Mouse (Mus musculus) testis, adult 2 months (tissue): ENCODE measurements around the gene Unc13c.

ENCODE experiments used
- CTCF ChIP-seq: fragments of 200-500 bp; IDR thresholded peaks from 2 replicates; pipeline ENCODE4 v1.5.1; 2012; ENCODE audit warnings: low read depth, mild to moderate bottlenecking, inconsistent platforms, low read length, moderate library complexity; ENCODE audit not compliant: control insufficient read depth, insufficient read depth, insufficient replicate concordance
- POLR2A ChIP-seq: fragments of 200-500 bp; IDR thresholded peaks from 2 replicates; pipeline ENCODE4 v1.6.1; 2012; ENCODE audit warnings: low read depth, mild to moderate bottlenecking, inconsistent platforms, low read length, moderate library complexity; ENCODE audit not compliant: control insufficient read depth

GRCm38 (mm10) chr9:73681580-73681979 is 287.2 kb downstream of the Unc13c start:
- no peak for TF ChIP-seq POLR2A
- no peak for TF ChIP-seq CTCF
